Mouse (Mus musculus) layer of hippocampus, adult 6 months (tissue): ENCODE data around the gene Ak9. TPM values are rescaled to one million over a fixed set of nuclear protein-coding genes. Genes with fewer than 3 reads are reported as not detected.

ENCODE experiments used
- long read RNA-seq, 2 experiments: library from polyadenylated mRNA; unstranded; transcript quantifications; one replicate each; pipeline ENCODE4 v2.0.0; 2019 to 2020
- polyA plus RNA-seq: library from polyadenylated mRNA; unstranded; fragments of <200 nt; fragmentation: Nextera tagmentation; gene quantifications from 2 replicates; pipeline ENCODE4 v1.2.3, GENCODE M21; 2021

The Ak9 gene
- 0.10 and 0.15 TPM in 2 replicates for polyA plus RNA-seq
- long read RNA-seq, experiment 1, partial matches to known transcripts: 0 of 1 reads
- long read RNA-seq, experiment 1, other reads (novel, unspliced or antisense): 1 of 1 reads
- long read RNA-seq, experiment 2, partial matches to known transcripts: 2 of 2 reads
- long read RNA-seq, experiment 2, other reads (novel, unspliced or antisense): 0 of 2 reads

GRCm38 (mm10) chr10:41303639-41304444 lies at the start of gene Ak9:
Gene Ak9 (plus strand): TSS chr10:41303980.

GRCm38 (mm10) chr10:41302689-41303431 lies 920 bp upstream of the Ak9 start, which contains the start of gene Fig4:
Gene Fig4 (minus strand): TSS chr10:41303260.

GRCm38 (mm10) chr10:41450137-41450670 lies 146.4 kb downstream of the Ak9 start, which contains the start of gene Zbtb24:
Gene Zbtb24 (plus strand): TSS chr10:41450383.

GRCm38 (mm10) chr10:41476171-41477017 lies 172.6 kb downstream of the Ak9 start, which contains the start of gene Mical1:
Gene Mical1 (plus strand): TSS chr10:41476314.

Other genes starting within 250 kb of the Ak9 start
- gene Gpr6, start 231.7 kb upstream of the Ak9 start, polyA plus RNA-seq: 2.1 and 3.7 TPM in 2 replicates
- 29.7 and 33.4 TPM in 2 replicates for gene Fig4, start 720 bp upstream of the Ak9 start, polyA plus RNA-seq
- 7.8 and 8.0 TPM in 2 replicates for gene Zbtb24, start 146.4 kb downstream of the Ak9 start, polyA plus RNA-seq
- 5.1 and 6.3 TPM in 2 replicates for gene Mical1, start 172.3 kb downstream of the Ak9 start, polyA plus RNA-seq
- 26.4 and 28.2 TPM in 2 replicates for gene Smpd2, start 186.4 kb downstream of the Ak9 start, polyA plus RNA-seq
- gene Ppil6, start 186.5 kb downstream of the Ak9 start, polyA plus RNA-seq: 6.6 and 7.1 TPM in 2 replicates
- 60.5 and 70.6 TPM in 2 replicates for gene Cd164, start 215.4 kb downstream of the Ak9 start, polyA plus RNA-seq